ENCODE assay signal across 7 mouse cellular contexts in genomic region chr6:100363683-100364082, GRCm38 (mm10).
A peak's percentile ranks its signal among the peaks of the same experiment; 100 is the strongest.
DNase-seq lines count a peak whose midpoint lies in the region.

No protein-coding gene starts in this region.

- DNase-seq in kidney, postnatal 25 days: peak; percentile 9 to 43
- DNase-seq in kidney, postnatal 4 days: no peak
- DNase-seq in brain, adult 2 months (ENCODE audit: low read depth, low spot score): peak; percentile 93
- peak; percentile 63 for DNase-seq in layer of hippocampus, adult 9-10 months (ENCODE audit: low spot score)
- DNase-seq in right cerebral cortex, postnatal 14 days: peak; percentile 53
- DNase-seq in MN1 (ENCODE audit: low spot score): no peak
- no peak for DNase-seq in ovary, postnatal 36 days (ENCODE audit: low spot score)

Comparison
In these comparisons a context has a peak if more than half of its experiments do, and no peak if none do; other contexts are left out.
1. DNase-seq: peak in kidney, postnatal 25 days (2 of 2), brain, adult 2 months (single experiment), layer of hippocampus, adult 9-10 months (single experiment) and right cerebral cortex, postnatal 14 days (single experiment); none in kidney, postnatal 4 days (0 of 2), MN1 (single experiment) and ovary, postnatal 36 days (single experiment).